Mouse (Mus musculus) mature B cell (primary cell): ENCODE measurements around the gene Hfe2.

Source experiments
- in situ Hi-C: fragments of 300-500 bp; cut with MboI; formaldehyde crosslinking; loops from 2 replicates; pipeline ENCODE4 v1.14.3; 2019

The Hfe2 gene

GRCm38 (mm10) chr3:96528506-96528905, 3.5 kb downstream of the Hfe2 start:
- in situ Hi-C loops, result no loop called here

GRCm38 (mm10) chr3:96532050-96532449, 7.1 kb downstream of the Hfe2 start:
- in situ Hi-C loops, result no loop called here

DNA sequence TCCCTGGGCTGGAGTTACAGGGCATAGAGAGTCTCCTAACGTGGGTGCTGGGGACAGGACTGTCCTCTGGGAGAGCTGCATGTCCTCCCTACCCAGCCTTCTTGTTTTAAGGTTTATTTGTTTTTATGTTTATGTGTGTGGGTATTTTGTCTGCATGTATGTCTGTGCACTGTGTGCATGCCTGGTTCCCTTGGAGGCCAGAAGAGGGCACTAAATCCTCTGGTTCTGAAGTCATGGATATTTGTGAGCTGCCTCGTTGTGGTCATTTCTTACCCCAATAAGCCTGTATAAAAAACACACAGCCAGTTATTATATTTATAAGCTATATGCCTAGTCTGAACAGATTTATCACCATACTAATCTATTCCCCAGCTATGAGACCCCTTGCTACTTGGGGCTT, 9.3 kb downstream of the Hfe2 start:
- in situ Hi-C loops, result no loop called here

DNA sequence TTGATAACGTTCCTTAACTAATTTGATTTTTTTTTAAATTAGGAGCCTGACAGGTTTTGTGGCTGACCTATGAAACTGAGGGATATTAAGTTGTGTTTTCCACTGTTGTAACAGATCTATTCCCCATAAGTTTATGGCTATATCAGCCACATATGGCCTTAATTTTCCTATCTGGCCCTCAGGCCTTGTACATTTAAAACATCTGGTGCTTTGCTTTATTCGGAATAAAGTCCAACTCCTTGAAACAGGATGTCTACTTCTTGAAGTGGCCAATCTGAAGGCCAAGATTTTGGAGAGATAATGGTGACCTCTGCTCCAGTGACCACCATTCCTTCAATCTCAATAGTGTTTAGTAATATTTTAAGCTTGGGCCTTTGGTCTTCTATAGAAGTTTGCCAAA, 14.3 kb downstream of the Hfe2 start:
- in situ Hi-C loops, result no loop called here

DNA sequence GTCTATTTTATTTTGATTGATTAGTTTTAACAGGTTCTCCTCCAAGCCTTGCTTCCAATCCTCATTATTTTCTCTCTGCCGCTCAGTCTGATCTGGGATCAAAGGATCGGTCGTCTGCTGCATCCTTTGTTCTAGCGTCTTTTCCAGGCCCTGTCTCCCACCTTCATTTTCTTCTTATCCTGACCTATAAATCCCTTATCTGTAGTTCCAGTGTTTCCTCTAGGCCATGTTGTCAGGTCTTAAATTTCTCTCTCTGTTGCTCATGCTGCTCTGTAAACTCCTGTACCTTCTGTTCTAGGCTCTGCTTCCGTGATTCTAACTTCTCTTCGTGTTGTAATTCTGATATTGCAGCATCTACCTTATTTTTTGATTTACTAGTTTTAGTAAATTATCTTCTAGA, 15.8 kb downstream of the Hfe2 start:
- in situ Hi-C loops, result loop anchor here (5.0 kb wide), 1 partner anchor 42 kb away; no protein-coding TSS in a partner anchor

DNA sequence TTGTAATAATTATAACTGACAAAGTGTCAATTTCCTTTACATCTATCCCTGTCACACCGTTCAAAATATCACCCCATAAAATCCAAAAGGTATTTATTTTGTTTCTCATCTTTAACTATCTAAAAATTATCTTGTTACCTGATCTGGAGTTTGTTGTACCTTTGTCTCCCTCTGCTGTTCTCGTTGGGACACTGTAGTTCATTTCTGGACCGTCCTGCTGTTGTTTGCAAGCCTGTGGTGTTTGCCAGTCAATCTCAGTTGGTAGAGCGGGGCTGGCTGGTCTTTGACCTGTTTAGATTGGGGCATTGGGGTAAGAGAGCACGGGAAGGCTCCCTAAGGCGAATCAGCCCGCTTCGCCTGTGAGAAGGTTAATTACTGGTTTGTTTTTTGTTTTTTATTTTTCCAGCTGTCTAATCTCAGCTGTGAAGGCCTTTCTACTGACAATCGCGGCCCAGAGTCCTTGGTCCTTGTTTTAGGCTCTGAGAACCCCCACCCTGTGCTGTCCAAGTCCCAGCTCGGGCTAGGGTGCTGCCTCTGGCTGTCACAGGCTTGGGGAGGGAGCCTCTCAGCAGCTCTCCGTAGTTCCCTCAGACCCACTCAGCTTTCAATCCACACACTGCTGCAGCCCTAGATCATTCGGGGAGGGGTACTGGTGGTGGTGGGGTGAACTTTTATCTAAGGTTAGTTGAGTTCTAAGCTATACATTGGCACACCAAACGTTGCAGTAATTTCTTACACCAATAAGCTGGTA, 16.5 kb downstream of the Hfe2 start:
- in situ Hi-C loops, result loop anchor here (5.0 kb wide), 1 partner anchor 41 kb away; no protein-coding TSS in a partner anchor

GRCm38 (mm10) chr3:96542554-96542953, 17.6 kb downstream of the Hfe2 start:
- in situ Hi-C loops, result loop anchor here (5.0 kb wide), 1 partner anchor 40 kb away; no protein-coding TSS in a partner anchor

DNA sequence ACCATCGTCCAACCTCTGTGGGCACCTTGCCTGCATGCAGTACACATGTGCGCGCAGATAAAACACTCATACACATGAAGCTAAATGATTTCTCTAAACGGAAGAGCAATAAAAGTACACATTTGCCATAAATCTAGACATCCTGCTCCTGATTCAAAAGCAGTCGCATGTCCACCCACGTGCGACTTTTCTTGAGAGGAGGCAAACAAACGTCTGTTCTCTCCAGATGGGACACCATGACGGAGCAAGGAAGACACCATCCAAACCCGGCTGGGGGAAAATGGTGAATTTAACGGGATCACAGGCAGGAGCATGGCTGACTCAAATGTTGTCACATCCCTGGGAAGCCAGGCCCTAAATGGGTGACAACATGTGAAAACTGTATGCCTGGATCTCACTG, 18.4 kb downstream of the Hfe2 start:
- in situ Hi-C loops, result loop anchor here (5.0 kb wide), 1 partner anchor 39 kb away; no protein-coding TSS in a partner anchor

DNA sequence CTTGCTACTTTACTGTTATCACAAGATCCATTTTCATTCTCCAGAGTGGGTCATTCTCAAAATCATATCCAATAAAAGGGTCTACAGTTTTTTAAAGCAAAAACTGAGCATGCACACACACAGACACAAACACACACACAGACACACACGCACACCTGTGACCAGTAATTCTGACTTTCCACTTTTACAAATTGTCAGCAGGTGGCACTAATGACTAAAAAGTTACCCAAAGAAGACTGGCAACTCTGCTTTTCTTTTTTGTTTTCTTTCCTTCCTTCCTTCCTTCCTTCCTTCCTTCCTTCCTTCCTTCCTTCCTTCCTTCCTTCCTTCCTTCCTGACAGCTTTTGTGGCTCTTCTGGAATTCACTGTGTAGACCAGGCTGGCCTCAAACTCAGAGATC, 20.6 kb downstream of the Hfe2 start:
- in situ Hi-C loops, result loop anchor here (5.0 kb wide), 1 partner anchor 87 kb away; no protein-coding TSS in a partner anchor

DNA sequence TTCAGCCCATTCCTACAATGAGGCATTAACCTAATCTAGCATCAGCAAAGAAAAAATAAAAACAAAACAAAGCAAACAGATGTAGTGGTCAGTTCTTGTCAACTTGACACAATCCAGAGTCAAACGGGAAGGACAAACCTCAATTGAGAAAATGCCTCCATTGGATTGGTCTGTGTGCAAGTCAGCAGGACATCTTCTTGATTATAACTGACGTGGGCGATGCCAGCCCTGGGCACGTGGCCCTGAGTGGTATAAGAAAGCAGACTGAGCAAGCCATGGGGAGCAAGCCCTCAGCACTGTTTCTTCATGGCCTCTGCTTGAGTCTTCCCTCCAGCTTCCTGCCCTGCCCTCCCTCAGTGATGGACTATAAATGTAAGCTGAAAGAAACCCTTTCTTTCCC, 21.9 kb downstream of the Hfe2 start:
- in situ Hi-C loops, result loop anchor here (5.0 kb wide), 1 partner anchor 85 kb away; no protein-coding TSS in a partner anchor

GRCm38 (mm10) chr3:96547389-96547960, 22.5 kb downstream of the Hfe2 start:
- in situ Hi-C loops, result loop anchor here (5.0 kb wide), 1 partner anchor 85 kb away; no protein-coding TSS in a partner anchor

DNA sequence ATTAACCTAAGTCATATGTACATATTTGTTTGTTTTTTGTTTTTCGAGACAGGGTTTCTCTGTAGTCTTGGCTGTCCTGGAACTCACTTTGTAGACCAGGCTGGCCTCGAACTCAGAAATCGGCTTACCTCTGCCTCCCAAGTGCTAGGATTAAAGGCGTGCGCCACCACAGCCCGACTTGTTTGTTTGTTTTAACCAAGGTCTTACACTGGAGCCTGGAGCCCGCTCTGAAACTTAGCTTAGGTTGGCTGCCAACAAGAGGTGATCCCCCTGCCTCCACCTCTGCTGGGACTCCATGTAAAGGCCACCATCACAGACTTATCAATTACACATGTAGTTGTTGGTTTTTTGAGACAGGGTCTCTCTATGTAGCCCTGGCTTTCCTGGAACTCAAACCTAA, 23.9 kb downstream of the Hfe2 start:
- in situ Hi-C loops, result loop anchor here (5.0 kb wide), 1 partner anchor 83 kb away; no protein-coding TSS in a partner anchor

GRCm38 (mm10) chr3:96549346-96549745, 24.4 kb downstream of the Hfe2 start:
- in situ Hi-C loops, result loop anchor here (5.0 kb wide), 1 partner anchor 83 kb away; no protein-coding TSS in a partner anchor

GRCm38 (mm10) chr3:96551203-96551602, 26.2 kb downstream of the Hfe2 start:
- in situ Hi-C loops, result no loop called here

- in situ Hi-C loops, result no loop called here
These were observed 26.9 kb downstream of the Hfe2 start for GRCm38 (mm10) chr3:96551890-96552289.

GRCm38 (mm10) chr3:96553601-96554000, 28.6 kb downstream of the Hfe2 start:
- in situ Hi-C loops, result no loop called here

DNA sequence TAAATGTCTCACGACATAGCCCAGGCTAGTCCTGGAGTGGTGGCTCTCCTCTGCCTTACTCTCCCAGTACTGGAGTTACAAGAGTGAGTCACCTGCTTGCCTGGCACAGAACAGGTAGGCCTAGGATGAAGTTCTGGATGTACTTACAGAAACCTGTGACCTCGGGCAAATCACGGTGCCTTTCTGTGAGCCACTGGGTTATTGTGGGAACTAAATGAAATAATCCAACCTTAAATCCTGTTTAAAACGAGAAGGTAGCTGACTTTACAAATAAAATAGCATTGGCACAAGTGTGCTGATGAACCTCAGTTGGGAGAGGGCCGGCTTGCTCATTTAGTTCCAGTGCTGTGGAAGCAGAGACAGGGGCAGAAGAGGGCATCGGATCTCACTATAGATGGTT, 29.3 kb downstream of the Hfe2 start:
- in situ Hi-C loops, result no loop called here

- in situ Hi-C loops, result no loop called here
These were observed 30.1 kb downstream of the Hfe2 start for GRCm38 (mm10) chr3:96555041-96555596.

- in situ Hi-C loops, result no loop called here
These were observed 31.1 kb downstream of the Hfe2 start for GRCm38 (mm10) chr3:96555999-96556614.

DNA sequence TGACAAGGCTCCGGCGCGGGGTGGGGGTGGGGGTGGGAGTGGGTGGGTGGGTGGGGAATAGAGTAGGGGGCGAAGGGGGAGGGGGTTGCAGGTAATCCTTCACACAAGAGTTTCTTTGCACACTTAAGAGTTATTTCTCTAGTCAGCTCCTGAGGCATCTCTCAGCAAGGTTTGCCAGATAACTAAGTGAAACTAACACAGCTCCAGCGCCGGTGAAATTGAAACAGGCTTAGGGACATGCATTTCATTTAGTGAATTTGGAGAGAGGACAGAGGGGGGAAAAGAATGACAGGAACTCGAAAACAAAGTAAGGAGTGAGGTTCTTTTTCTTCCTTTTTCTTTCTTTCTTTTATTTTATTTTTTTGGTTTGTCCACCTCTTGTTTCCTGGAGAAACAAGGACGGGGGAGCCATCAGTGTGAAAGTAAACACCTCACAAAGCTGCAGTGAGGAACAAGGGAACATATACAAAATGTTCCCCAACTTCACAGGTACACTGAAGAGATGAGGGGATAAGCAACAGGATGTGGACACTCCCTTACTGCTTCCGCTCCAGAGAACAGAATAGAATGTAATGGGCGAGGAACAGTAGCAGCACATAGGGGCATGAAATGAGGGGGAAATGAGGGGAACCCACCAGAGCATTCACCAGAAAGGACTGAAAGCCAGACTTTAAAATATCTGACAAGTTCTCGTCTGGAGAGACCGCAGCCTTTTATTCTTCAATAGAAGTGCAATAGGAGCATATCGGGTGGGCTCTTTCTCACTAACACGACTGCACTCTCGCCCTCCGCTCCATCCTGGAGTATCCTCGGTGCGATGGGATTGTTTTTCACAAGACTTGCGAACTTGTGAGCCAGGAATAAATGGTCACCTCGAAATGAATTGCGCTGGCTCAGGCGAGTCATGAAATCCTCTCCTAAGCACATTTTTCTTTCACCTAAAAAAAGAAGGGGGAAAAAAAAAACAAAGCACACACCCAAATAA, 32.0 kb downstream of the Hfe2 start:
- in situ Hi-C loops, result no loop called here

DNA sequence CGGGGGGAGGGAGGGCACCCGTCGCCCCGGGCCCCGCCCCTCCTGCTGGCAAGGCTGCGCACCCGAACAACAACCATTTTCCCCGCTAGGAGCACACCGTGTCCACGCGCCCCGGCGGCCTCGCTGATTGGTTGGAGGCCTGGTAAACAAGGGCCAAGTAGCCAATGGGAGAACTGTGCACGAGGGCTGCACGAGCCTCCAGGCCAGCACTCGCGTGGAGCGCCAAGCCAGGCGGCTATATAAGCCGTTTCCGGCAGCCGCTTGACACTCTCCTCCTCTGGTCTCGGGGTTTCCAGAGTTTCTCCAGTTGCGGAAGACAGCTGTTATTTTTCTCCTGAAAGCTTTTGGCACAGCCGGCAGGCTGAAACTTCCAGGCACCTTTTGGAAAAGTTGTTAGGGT, 32.7 kb downstream of the Hfe2 start, which contains the start of gene Txnip:
Txnip (plus strand) TSS at position 264 of the 400 bp plus-strand sequence.
- in situ Hi-C loops, result no loop called here
